Mouse (Mus musculus) erythroblast, adult 5-6 weeks (primary cell): ENCODE measurements around the gene Tbx4. TPM values are rescaled to one million over a fixed set of nuclear protein-coding genes. Genes with fewer than 3 reads are reported as not detected.
A peak's percentile ranks its signal among the peaks of the same experiment; 100 is the strongest.

Experiments used
- ATAC-seq: replicated peaks from 2 replicates; pipeline ENCODE4 v1.8.0; 2016; ENCODE audit warnings: moderate number of reproducible peaks, mild to moderate bottlenecking, moderate TSS enrichment, inconsistent platforms; ENCODE audit not compliant: poor library complexity, low FRiP score, severe bottlenecking
- total RNA-seq, 2 experiments: library from RNA; stranded (forward) in 1 of 2; stranded (reverse) in 1 of 2; fragments of 150-400 nt in 1 of 2; fragments of 200-764, 138-1000 nt in 1 of 2; gene quantifications; 2 replicates each; pipeline versions ENCODE4 v1.2.3 to v1.2.4; 2015 to 2017; ENCODE audit warnings: low replicate concordance in 2 of 2

Gene Tbx4
- not detected in 2 replicates for total RNA-seq (2015; ENCODE audit: low replicate concordance)
- total RNA-seq (2017; ENCODE audit: low replicate concordance), result not detected in 2 replicates

DNA sequence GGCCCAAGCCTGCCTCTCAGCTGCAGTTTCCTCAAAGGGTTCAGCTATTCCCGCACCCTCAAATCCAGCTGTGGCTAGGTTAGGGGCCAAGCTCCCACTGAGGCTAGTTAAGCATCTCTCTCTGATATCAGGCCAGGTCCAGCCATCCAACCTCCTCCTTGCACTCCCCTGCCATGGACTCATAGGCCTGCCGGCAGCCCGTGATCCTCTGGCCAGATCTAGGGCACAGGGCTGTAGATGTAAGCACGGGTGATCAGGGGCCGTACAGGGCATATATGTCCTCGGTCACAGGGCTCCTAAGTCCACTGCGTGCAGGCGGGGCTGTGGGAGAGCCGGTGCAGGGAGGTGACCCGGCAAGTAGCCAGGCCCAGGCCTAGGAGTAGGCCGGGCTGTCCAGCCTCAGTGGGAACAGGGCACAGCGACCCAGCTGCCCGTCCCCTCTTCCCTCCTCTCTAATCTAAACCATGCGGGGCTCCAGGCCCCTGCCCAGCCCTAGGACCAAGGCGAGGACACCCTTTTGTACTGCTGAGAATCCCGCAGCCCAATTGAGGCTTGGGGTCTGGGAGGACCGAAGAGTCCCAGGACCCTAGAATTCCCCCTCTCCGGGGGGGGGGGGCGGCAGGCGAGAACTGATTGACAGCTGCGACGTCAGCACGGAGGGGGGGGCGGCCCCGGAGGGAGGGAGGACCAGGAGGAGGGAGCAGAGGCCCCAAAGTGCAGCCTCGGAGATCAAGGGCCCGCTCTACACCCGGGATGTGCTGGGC lies at the start of gene Tbx4:
Tbx4 (plus strand) TSS at position 758 of the 764 bp plus-strand sequence.
- ATAC-seq, result no peak

GRCm38 (mm10) chr11:85836523-85837290 lies 49.5 kb upstream of the Tbx4 start:
- no peak for ATAC-seq

- ATAC-seq, result no peak
These were observed 49.0 kb upstream of the Tbx4 start for GRCm38 (mm10) chr11:85837291-85837647.

DNA sequence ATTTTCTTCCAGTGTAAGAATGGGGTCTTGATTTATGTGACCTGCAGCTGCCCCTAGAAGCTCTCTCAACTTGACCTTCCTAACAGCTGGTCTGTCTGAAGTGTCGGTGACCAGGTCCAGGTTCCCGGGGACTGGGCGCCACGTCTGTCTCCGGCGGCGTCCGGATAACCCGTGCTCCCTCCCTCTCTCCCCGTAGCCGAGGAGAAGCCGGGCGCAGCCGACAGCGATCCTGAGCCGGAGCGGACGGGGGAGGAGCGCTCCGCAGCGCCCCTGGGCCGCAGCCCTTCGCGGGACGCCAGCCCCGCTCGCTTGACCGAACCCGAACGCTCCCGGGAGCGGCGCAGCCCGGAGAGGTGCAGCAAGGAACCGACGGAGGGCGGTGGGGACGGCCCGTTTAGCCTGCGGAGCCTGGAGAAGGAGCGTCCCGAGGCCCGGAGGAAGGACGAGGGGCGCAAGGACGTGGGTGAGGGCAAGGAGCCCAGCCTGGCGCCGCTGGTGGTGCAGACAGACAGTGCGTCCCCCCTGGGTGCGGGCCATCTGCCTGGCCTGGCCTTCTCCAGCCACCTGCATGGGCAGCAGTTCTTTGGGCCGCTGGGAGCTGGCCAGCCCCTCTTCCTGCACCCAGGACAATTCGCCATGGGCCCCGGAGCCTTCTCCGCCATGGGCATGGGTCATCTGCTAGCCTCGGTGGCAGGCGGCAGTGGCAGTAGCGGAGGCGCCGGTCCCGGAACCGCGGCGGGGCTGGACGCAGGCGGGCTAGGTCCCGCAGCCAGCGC lies 48.4 kb upstream of the Tbx4 start:
- no peak for ATAC-seq

DNA sequence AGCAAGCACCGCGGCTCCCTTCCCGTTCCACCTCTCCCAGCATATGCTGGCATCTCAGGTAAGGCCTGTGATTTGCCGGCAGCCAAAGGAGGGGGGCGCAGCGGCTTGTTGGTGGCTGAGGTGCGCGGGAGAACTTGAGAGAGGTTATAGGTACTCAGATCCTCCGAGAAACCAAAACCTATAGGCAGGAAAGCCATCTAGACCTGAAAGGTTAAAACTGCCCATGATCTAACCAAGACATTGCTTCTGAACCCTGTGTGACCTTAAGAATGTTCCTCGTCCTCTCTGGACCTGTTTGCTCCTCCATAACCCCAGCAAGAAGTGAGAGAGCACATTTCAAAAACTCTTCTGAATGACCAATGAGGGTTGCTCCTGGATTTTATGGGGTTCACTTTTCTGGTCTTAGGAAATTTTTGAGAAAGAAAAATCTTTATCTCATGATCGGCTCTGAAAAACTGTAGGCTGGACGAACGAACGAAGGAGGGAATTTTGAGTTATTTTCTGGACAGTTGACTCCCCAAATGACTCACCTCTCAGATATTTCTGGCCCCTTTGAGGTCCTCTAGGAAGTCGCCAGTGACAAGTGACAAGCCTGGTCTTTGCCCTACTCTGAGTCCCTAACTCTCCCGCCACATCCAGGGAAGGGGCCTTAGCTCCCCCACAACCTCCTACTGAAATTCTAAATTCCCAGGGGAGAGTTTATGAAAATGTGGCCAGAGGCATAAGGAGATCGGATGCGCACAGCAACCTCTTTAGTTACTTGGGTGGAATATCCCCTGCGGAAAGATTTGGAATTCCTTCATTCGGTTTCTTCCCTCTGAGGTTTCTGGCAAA lies 47.6 kb upstream of the Tbx4 start:
- ATAC-seq, result no peak

GRCm38 (mm10) chr11:85839258-85840030 lies 46.8 kb upstream of the Tbx4 start:
- ATAC-seq, result no peak

- no peak for ATAC-seq
These were observed 46.0 kb upstream of the Tbx4 start for GRCm38 (mm10) chr11:85840031-85840802.

- ATAC-seq, result no peak
These were observed 45.4 kb upstream of the Tbx4 start for GRCm38 (mm10) chr11:85840803-85841145.

DNA sequence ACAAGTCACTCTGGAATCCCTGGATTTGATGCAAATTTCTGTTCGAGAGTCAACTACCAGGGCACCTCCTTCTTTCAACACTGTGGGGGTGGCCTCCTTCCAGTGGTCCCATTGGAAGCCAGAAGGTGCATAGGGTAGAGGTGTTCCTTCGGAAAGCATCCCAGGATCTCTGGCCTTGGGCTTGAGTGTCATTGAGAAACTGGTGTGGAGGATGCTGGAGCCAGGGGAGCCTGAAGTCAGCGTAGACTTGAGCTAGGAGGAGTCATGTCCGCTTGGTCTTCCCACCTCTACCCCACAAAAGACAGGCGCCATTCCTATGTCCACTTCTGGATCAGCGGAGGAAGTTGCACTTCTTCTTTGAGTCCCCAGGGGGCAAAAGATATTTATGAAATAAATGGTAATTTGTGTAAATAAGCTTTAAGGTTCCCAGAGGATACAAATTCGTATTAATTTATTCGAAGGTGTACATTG lies 45.0 kb upstream of the Tbx4 start:
- ATAC-seq, result no peak

GRCm38 (mm10) chr11:85841980-85842379 lies 44.2 kb upstream of the Tbx4 start:
- 0 out of 2 replicates have a peak, but pooled peaks have one; percentile 50 for ATAC-seq

DNA sequence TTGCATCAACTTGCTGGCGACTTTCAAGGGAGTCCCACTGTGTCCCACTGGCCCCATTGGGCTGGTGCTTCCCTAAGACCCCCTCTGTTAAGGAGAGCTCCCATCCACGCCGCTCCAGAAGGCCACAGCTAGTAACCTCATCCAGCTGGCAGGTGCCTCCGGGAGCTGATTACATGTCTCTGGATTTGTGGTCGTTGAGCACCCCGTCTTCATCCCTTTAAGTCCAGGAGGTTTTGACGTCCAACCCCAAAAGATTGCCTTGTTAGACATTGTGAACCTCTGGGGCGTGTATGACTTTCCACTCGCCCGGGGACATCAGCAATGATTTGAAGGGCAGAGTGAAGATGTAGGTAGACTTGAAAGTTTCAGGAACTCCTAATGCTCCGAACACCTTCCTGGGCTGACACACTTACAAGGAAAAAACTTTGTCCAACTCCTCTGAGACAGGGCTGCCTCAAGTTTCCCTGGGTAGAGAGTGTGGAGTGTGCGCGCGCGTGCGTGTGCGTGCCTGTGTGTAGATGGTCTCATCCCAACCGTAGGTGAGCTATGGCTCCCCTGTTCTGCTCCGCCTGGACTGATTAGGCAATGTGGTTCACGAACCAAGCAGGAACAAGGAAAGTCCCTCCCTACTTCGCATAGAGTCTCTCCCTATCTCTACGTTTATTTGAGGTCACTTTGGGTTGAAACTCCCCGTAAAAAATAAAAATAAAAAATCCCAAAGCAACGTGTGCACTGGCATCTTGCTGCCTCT lies 43.5 kb upstream of the Tbx4 start:
- no peak for ATAC-seq

DNA sequence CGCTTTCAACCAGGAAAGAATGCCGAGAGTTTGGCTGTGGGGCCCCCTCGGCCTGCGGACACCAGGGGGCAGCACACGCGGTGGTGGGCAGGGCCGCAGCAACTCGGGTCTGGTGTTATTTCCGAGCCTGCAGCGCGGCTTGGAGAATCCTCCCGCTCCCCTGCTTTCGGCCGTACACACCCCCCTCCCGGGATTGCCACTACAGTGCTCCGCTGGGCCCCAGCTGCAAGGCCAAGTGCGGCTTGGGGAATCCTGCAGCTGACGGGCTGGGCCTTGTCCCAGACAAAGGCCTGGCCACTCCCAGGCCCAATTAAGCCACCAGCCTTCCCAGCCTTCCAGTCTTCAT lies 42.9 kb upstream of the Tbx4 start:
- peak; percentile 18; the same call in 1 of the 2 replicates for ATAC-seq

- ATAC-seq, result peak; percentile 49; the same call in 1 of the 2 replicates
These were observed 41.9 kb upstream of the Tbx4 start for GRCm38 (mm10) chr11:85844144-85844965.

DNA sequence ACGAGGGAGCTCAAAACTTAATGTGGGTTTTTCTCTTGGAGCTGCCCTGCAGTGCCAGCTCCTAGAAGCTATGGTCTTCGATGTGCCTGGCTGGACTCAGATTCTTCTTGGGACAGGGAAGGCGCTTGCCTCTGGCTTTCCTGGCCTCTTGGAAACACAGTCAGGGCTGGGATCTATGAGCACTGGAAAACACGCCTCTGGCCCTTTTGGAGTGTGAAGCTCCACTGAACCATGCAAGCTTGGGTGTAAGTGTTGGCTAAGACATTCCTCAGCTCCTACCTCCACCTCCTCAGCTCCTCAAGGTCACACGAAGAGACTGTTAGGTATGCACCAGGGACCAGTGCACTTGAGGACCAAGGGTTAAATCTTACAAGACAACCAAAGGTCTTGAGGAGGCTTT lies 41.3 kb upstream of the Tbx4 start:
- no peak for ATAC-seq

- no peak for ATAC-seq
These were observed 40.3 kb upstream of the Tbx4 start for GRCm38 (mm10) chr11:85845921-85846320.

- no peak for ATAC-seq
These were observed 39.7 kb upstream of the Tbx4 start for GRCm38 (mm10) chr11:85846509-85846908.
